Mouse (Mus musculus): ENCODE data around the gene Phf11b. TPM values are rescaled to one million over a fixed set of nuclear protein-coding genes. Genes with fewer than 3 reads are reported as not detected.

The Phf11b gene
- 0.17 and 0.29 TPM in 2 replicates for polyA plus RNA-seq (2012; rRNA removed)

GRCm38 (mm10) chr14:59341189-59341588 is at the start of gene Phf11b:
TSS of gene Phf11b (minus strand) at chr14:59341351.

GRCm38 (mm10) chr14:59365244-59365644 is 24.1 kb upstream of the Phf11b start, which contains the start of gene Phf11d:
TSS of gene Phf11d (minus strand) at chr14:59365470.

GRCm38 (mm10) chr14:59297391-59297790 is 43.8 kb downstream of the Phf11b start, which contains the start of gene Phf11a:
TSS of gene Phf11a (minus strand) at chr14:59297522.

Other genes with a start within 250 kb of the Phf11b start
- gene 1700129C05Rik, start 198.5 kb downstream of the Phf11b start, polyA plus RNA-seq (2012; rRNA removed) = not detected in 2 replicates
- not detected in 2 replicates for gene Gm5142, start 162.6 kb downstream of the Phf11b start, polyA plus RNA-seq (2012; rRNA removed)
- gene Rcbtb1, start 140.1 kb downstream of the Phf11b start, polyA plus RNA-seq (2012; rRNA removed) = 43.4 and 44.8 TPM in 2 replicates
- not detected in 2 replicates for gene Gm6904, start 81.1 kb downstream of the Phf11b start, polyA plus RNA-seq (2012; rRNA removed)
- 0.04 and 0.10 TPM in 2 replicates for gene Phf11a, start 43.8 kb downstream of the Phf11b start, polyA plus RNA-seq (2012; rRNA removed)
- 0.28 and 0.55 TPM in 2 replicates for gene Phf11d, start 24.1 kb upstream of the Phf11b start, polyA plus RNA-seq (2012; rRNA removed)
- gene Phf11c, start 54.0 kb upstream of the Phf11b start, polyA plus RNA-seq (2012; rRNA removed) = 0.57 and 0.75 TPM in 2 replicates
- gene Setdb2, start 99.5 kb upstream of the Phf11b start, polyA plus RNA-seq (2012; rRNA removed) = 4.2 and 4.9 TPM in 2 replicates
- gene Cab39l, start 99.6 kb upstream of the Phf11b start, polyA plus RNA-seq (2012; rRNA removed) = 8.7 and 11.5 TPM in 2 replicates

All from central nervous system, embryonic 18 days (tissue).